Mouse (Mus musculus) 3134 (cell line): ENCODE measurements at regions not wholly inside any gene's neighbourhood (a gene's known extent, or its start where the extent isn't known, plus 50 kb on each side); places are given as distances from the start of the nearest gene placed in this dataset.

Experiments used
- DNase-seq: peaks from one replicate; pipeline ENCODE4 v3.0.0-alpha.2; 2011; ENCODE audit warnings: low spot score; ENCODE audit not compliant: insufficient read length; ENCODE audit errors: extremely low read depth

DNA sequence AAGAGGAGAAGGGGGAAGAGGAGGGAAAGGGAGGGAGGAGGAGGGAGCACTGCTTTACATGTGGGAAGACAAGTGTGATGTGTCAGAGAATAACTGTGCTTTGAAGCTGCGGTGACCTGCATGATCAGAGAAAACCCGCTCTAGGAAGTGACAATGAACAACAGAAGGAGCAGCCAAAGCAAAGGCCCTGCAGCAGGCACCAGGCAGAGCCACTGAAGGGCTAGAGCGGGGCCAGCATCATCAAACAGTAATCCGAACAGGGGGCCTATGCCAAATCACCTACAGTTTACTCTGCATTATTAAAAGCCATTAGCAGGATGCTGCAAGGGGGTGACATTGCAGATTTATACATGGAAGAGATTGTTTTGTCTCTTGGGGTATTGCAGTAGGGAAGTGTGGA, 583.4 kb upstream of the Gm19410 start:
- no peak for DNase-seq

DNA sequence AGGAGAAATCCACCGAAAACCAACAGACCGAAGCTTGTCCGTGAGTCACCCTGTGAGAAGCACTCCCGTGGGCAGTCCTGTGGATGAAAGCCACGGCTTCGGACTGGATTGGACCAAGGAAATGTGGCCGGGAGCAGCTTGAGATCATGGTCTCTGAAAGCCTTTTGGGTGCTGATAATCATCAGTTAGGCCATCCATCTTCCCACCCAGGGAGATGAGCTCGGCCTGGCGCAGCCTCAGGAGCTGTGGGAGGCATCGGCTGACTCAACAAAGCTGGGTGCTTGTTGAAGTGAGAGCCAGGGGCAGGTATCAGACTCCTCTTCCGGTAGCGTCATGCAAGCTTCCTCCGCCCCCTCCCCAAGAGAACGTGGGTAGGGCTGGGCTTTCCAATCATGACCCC, 582.2 kb upstream of the Gm19410 start:
- DNase-seq = no peak

DNA sequence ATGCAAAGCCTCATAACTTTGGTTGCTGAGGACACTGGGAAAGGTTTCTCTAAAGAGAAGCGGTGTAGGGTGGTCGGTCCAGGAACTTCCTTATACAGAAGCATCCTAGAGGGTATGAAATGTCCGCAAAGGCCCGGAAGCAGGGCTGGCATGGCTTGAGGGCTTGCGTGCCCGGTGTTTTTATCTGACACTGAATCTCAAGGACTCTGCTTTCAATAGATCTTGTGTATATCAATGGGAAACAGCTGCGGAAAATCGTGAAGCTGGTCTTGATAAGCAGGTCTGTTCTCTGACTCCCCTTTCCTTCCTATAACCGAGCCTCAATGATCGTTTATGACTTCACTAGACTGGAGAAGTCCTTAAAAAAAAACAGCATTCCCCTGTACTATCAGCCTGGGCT, 580.4 kb upstream of the Gm19410 start:
- no peak for DNase-seq

DNA sequence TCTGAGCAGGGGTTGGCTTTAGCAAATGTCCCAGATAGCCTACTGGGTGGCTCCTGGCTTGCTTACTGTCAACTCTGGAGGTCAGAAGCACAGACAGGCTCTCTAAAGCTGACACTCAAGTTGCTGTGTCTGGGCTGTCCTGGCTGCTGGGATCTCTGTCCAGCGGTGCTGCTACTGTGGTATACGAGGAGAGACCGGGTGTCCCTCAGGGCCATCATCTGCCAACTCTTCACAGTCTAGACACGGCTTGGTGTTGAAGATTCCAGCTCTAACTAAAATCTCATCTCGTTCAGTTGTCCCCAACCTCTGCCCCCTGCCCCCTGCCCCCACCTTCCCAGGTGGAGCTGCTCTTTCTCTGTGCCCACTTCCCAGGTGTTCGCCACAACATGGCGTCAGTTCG, 577.1 kb upstream of the Gm19410 start:
- no peak for DNase-seq

DNA sequence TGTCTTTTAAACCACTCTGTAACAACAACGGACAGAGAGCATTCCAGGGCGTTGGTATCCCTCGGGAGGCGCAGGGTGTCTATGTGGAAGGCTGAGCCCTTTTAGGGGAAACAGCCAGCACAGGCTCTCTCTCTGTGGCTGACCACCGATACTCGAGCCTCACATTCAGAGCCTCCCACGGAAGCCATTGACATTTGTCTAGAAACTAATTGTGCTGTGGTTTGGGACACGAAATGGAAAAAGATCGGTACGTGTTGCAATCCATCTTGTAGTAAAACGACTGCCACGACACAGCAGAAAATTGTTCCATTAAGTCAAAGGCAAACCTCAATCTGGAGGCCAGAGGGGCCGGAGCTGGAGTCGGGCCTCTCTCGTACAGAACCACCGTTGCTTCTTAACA, 575.9 kb upstream of the Gm19410 start:
- no peak for DNase-seq

DNA sequence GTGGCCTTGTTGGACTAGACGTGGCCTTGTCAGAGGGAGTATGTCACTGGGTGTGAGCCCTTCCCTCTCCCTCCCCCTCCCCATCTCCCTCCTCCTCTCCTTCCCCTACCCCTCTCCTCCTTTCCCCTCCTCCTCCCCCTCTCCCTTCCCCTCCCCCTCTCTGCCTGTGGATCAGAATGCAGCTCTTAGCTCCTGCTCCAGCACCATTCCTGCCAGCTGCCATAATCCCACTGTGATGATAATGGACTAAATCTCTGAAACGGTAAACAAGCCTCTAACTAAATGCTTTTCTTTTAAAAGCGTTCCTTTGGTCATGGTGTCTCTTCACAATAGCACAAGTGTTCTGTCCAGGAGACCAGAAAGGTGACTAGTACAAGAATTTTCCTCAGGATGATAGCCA, 573.1 kb upstream of the Gm19410 start:
- no peak for DNase-seq

DNA sequence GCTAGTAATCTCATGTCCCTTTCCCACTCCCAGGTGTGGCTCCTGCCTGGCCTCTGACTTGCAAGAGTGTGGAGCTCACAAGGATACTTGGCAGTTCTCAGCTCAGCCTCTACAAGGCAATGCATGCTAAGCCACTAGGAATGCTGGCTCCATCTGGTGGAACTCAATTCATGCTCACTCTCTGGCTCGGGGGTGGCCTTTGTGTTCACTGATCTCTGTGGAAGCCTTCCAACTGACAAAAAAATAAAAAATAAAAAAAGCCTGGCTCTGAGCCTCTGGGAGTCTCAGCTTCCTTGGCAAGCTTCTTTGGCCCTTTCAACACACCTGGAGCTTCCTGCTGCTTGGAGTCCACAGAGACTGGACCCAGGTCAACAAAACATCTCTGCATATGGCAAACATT, 571.8 kb upstream of the Gm19410 start:
- no peak for DNase-seq

DNA sequence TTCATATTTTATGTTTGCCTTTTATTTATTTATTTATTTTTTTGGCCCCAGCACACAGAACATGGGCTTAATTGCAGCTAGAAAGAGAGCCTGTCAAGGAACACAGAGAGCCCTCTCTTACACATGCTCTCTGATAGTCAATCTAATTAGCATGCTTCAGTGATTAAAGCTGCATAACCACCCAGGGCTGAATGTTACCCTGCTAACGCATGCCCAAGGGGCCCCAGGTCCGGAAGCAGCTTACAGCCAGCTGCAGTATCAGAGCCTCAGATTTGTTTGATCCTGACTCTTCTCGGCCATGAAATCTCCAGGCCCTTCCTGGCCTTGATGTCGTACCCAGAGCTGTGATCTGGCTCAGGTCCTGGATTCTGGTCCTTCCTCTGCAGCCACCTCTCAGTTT, 569.4 kb upstream of the Gm19410 start:
- DNase-seq = no peak

DNA sequence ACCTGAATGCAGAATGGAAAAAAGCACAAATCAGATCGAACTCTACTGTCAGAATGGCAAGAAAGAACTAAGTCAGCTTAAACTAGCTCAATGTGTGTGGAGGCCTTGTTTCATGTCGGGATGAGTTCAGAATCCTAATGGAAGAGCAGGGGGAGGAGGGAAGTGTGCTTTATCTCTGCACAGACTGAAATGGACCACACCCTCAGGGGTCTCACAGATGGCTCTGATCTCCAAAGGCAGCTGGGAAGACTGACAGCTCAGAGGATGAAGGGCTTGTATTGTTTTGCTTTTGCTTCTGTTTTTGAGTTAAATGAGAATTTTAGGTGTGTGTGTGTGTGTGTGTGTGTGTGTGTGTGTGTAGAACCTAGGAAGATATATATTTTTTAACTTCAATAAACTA, 566.8 kb upstream of the Gm19410 start:
- no peak for DNase-seq

DNA sequence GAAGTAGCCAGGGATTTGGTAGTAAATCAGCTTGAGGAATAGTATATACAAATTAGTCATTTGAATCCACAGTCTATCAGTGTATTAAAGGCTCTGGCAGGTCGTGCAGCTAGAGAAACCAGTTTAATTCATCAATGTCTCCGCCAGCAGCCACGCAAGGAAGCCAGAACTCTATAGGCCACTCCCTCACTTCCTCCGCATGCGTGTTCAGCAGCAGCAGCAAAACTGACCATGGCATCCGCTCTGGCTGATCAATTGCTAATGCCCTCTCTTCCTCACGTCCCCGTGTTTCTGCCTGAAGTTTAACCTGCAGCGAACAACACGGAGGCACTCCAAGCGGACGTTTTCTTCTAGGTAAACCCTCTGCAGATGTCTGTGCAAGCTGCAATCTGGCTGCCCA, 564.2 kb upstream of the Gm19410 start:
- no peak for DNase-seq

DNA sequence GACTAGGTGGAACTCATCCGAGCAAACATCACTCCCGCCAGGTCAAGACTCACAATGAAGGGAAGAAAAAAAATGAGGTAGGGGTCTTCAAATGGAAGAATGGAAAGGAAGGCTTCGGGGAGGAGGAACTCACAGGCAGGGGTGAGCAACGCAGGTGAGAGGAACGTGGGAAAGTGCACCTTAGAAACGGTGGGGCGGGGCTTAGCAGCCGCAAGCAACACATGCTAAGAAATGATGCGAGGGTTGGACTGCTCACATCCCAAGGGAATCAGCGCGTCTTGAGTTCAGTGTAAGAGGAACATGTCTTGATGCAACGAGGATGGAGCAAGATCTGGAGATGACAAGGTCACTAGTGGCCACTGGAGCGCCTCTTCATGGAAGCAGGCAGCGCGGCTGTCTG, 560.6 kb upstream of the Gm19410 start:
- no peak for DNase-seq

DNA sequence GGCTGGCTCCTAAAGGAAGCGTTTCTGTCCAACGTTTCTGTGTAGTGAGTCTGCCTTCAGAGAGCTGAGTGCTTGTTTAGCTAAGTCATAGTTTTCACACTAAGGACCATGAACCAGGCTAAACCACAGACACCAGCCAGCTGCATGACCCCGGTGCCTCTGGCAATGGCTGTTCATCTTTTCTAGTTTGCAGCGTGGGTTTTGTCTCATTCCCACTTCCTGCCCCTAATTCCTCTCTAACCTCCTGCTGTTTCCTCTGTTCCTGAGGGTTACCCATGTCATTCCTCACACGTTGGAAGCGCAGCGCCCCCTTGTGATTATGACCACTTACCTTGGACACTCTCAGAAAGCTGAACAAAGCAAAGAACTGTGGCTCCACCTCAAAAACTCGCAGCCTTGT, 560.1 kb upstream of the Gm19410 start:
- no peak for DNase-seq

DNA sequence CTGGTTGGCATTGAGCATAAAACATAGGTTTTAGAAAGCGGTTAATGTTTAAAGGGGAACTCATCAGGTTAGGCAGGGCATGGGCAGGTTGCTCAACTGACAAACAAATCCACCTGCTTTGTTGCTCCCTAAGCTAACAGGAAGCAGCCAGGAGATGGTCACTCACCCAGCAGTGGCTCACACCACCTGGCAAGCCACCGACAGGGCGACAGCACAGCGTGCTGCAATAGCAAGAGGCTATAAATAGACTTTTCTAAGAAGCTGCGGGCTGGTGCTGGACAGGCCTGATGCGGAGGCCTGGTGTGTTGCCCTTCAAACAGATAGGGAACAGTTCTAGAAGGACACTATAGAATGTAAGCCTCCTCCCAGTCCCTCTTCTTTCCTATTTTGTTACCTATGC, 559.3 kb upstream of the Gm19410 start:
- DNase-seq = no peak

DNA sequence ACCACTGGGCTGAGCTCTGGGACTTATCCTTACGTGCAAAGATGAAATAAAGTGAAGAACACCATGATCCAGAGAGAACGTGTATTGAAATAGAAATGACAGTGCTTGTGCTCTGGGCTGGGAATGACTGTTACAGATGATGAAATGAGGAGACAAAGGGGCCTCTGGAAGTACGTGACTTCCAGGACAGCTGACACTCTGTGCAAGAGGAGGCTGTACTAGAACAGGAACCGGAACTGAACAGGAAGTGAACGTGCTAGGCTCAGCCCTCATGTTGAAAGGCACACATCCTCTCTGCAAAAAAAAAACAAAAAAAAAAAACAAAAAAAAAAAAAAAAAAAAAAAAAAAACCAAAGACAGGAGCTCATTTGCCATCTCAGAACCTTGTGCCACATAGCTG, 557.2 kb upstream of the Gm19410 start:
- DNase-seq = no peak

DNA sequence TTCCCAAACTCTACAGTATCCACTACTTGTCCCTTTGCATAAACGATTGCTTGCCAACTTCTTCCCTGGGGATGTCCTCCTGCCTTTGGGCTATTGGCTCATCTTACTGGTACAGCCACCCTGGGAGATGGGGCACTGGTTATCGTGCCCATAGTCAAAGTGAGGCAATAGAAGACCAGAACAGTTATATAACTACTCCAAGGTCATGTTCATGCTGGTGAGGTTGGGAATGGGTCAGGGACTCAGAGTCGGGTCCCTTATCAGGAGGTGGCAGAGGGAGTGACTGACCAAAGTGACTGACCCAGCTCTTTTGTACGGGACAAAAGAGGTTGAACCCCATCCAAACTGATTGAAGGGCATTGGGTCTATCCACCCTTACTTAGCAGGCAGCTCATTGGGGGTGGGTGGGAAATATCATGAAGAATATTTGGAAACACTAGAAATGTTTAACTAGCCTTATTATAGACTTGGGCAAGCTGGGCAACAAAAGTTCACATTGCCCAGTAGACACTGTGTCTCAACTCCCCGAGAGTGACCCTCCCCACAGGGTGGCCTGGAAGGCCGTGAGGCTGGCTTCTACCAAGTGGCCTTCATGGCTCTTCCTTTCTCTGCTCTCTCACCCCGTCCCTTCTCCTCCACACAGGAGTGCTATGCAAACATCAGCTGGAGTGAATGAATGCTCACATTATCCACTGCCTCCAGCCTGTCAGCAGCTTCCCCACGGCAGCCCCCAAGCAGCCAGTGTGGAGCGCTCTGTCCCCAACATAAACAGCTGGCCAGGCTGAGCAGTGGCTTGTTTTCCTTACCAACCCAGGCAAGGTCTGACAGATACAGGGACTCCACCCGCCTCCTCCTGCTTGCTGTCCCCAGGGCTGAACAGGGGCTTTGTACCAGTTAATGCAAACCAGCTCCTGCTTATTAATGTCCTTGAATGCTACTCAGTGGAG, 553.8 kb upstream of the Gm19410 start:
- no peak for DNase-seq

DNA sequence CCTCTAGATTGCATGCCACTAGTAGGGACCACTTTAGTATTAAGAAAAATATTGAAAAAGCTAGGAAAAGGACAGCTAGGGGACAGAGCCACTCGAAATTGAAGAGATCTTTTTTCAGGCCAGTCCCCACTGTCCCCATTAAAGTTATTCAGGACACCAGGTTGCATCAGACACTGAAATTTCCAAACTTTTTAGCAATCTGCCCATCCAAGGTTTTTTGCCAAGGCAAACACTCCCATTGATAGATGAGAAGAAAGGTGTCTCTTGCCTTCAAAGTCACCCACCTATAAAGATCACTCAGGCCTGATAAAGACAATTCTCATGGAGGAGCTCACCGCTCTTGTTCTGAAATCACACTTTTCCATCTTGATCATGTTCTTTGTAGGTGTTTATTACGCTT, 552.1 kb upstream of the Gm19410 start:
- DNase-seq = no peak

DNA sequence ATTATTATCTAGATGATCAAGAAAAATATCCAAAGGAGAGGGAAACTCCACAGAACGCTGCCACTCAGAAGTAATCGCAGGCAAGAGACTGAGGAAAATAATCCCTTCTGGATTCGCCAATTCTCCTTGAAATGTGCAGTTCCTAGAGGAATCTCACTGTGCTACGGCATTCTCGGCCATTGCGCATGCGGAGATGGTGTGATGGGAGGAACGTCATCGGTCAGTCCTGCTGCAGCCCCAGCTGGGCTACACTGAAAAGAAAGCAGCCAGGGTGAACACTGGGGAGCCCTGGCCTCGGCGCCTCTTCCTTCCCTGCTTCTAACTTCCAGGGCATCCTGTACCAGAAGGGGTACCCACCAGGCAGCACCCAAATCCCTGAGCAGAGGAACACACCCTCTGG, 548.0 kb upstream of the Gm19410 start:
- no peak for DNase-seq

DNA sequence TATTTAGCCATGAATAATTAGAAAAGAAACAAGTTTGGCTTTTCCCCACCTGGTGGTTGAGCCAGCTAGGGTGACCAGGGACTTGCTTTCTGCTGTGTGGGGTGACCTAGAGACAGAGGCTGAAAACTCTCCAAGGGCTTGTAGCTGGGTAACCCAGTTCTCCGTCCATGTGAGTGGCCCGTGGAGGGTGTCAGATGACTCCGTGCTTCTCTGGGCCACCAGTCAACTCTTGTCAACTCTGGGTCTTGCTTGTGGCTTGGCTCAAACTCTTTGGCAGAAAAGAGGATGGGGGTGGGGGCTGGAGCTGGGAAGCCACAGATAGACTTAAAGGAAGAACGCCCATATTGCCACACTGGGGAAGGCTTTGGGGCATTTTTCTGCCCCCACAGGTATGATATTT, 547.3 kb upstream of the Gm19410 start:
- no peak for DNase-seq

DNA sequence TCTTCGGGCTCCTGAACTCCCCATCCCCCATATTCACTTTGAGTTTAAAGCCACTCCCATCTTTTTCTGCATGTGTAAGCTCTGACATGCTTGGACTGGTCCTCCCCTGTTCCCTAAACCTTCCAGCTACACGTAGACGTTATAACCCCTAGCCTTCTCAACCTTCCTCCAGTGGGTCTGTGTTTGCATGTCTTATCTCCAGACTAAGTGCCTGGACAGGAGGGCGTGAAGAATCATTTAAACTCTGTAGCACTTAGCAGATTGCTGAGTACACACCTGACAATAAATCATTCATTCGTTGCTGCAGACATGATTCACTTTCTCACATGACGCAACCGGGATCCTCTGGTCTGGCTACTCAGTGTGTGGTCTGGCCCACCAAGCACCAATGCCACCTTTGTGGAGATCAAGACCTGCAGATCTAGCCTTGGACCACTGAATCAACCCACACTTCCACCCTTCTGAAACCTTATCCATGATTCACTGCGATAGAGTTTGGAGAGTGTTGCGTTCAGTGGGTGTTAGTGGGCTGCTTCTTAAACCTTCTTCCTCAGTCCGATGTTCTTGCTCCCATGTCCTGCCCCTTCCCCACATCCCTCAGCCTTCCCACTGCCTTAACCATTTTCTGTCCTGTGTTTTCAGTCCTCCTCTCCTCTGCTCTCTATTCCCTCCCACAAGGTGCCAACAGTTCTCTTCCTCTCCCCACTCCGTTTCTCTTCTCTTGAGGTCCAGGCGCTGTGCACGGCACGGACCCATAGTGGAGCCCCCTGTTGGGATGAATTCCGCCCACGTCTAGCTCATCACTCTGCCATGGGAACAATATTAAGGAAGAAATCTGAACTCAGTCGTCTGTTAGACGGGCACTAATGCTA, 541.3 kb upstream of the Gm19410 start:
- no peak for DNase-seq

DNA sequence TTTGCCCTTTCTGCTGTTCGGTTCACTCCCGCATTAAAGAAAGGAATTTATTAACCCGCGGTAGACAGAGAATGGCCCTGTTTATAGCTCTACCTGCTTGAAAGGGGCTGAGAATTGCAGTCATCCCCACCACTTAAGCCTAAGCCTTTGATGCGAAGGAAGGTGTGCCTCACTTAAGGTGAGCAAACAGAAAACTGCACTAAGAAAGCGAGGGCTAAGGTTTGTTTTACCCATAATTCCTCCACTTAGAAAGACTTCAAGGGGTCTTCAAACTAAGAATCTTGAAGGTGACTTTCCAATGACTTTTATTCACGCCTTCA, 540.7 kb upstream of the Gm19410 start:
- DNase-seq = no peak

DNA sequence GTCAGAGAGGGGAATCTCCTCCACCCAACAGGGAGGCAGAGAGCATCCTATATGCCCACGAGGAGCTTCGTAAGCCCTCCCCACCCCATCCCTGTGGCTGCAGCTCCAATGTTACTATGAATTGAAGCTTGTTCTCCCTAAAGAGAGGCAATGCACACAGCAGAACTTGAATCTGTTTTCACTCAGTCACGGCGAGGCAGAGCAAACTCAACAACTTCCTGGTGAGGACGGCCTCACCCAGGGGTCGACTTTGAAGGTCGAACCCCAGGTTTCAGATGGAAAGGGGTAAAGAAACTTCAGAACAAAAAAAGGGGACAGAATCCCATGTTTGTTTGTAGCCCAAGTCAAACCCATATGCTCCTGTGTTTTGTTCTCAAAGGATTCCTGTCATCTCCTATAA, 538.5 kb upstream of the Gm19410 start:
- DNase-seq = no peak

DNA sequence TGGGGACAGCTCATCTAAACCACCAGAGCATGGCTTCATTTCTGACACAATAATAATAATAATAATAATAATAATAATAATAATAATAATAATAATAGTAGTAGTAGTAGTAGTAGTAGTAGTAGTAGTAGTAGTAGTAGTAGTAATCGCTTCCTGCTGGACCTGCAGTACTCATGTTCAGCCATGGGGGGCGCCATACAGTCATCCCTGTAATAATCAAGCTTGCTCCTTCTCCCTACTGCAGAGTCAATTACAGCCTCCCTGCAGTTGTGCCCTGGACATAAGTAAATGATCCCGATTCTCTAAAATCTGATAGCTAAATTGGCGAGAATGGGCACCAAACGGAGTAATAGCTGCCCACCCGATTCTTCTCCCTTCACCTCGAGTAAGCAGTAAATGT, 537.1 kb upstream of the Gm19410 start:
- DNase-seq = no peak
